Mouse (Mus musculus) thymus, postnatal 4 days (tissue): ENCODE data around the gene V1ra8.
"Not testable (repeated sequence)": the region's sequence is repeated elsewhere in the genome, so short reads cannot be mapped to it uniquely, and the experiment has no call there.

ENCODE experiments used
- DNase-seq: peaks from one replicate; pipeline ENCODE4 v3.0.0; 2021

V1ra8 gene

DNA sequence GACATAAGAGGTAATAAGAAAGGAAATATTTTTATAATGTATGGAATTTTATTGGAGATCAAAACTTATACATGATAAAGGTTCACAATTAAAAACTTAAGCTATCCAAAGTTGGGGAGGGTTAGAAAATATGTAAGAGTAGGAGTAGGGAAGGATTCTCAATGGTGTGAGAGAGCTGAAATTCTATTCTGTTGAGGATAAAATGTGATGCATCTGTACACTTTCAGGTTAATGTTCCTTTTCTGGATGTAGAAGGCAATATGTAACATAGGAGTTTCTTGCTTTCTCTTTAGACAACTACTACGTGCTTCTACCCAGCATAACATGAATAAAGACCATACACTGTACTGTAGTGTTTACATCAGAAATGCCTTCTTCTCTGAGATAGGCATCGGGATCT, at the start of gene V1ra8:
Gene V1ra8 (plus strand): TSS at position 301 of the 400 bp plus-strand sequence.
- not testable (repeated sequence) for DNase-seq

- DNase-seq = no peak
These were observed 42.5 kb upstream of the V1ra8 start for GRCm38 (mm10) chr6:90160139-90160538.

GRCm38 (mm10) chr6:90174508-90174907, 28.1 kb upstream of the V1ra8 start, which contains the start of gene Vmn1r52:
Gene Vmn1r52 (plus strand): TSS chr6:90174808.
- no peak for DNase-seq

GRCm38 (mm10) chr6:90224338-90224737, 21.7 kb downstream of the V1ra8 start, which contains the start of gene Vmn1r53:
Gene Vmn1r53 (minus strand): TSS chr6:90224438.
- DNase-seq = no peak

DNA sequence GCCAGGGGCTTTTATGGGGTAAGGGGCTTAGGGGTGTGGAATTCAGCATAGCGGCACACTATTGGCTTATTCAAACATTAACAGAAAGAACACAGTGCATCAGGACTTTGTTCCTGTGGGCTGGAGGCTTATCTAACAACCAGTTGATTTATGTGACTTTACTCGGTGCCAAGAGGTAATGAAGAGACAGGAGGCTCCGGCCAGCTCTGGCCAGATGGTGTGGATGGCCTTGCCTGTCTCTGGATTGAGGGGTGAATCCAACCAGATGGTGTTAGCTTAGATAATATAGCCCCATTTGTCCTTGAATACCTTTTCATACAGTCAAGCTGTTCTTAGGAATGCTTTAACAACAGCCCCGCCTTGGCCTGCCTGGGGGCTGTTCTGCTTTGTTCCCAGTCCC, 29.5 kb downstream of the V1ra8 start:
- not testable (repeated sequence) for DNase-seq

DNA sequence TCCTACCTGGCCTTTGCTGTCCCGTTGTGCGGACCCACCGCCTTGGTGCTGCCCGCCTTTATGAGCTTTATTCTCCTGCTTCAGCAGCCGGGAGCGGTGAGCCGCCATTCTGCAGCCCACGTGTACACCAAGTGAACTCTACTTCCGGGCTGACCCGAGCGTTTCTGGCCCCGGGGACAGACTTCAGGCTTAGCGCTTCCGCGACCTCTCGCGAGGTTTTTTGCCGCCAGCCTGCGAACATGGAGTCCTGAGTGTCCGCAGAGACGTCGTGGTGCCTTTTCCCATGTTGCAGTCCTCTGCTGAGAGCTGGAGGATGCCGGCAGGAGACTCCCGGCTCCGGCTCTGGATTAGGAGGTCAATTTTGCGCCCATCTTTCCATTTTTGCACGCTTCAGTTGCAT, 30.1 kb downstream of the V1ra8 start:
- DNase-seq = no peak

DNA sequence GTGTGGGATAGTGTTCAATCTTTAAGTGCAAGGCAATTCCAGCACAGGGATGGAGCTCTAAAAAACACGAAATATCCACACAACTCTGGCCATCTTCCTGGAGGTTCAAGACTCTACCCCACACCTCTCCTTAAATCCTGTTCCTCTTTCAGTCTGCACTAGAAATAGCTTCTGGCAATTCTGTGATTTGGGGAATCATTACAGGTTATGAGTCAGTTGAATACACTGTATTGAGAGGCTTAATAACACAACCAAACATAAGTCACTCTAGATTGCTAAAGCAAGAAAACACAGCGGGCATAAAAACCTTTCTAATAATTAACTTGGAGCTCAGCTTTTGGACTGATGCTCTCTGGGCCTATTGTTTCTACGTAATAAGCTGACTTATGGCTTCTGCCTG, 41.4 kb downstream of the V1ra8 start:
- DNase-seq = no peak

DNA sequence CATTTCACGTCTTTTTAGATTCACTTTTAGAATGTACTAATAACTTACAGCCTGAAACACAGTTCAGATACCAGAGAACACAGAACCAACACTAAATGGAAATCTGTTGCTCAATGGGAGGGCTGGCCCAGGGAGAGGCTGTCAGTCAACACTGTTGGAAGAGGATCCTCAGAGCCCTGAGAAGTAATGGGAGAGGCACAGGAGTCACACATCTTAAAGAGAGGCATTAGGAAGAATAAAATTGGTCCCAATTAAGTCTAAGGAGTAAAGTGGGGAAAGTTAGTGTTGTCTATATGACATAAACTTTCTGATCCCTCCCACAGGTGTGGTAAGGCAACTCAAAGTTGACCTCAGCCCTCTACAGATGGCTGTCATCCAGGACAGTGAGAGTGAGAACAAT, 43.4 kb downstream of the V1ra8 start, which contains the start of gene Vmn1r54:
Gene Vmn1r54 (plus strand): TSS at position 301 of the 400 bp plus-strand sequence.
- no peak for DNase-seq
